Mouse (Mus musculus) brain, adult 2 months (tissue): ENCODE results near the gene Olfr944.

Source experiments
- DNase-seq: peaks from one replicate; pipeline ENCODE4 v3.0.0; 2011; ENCODE audit warnings: low read depth, low spot score

Gene Olfr944

GRCm38 (mm10) chr9:39201620-39202019, at the start of gene Olfr944:
Gene Olfr944, plus strand, starts transcription at chr9:39201920.
- no peak for DNase-seq

- DNase-seq: no peak
Observed at GRCm38 (mm10) chr9:39152401-39152800, 49.3 kb upstream of the Olfr944 start.

GRCm38 (mm10) chr9:39166004-39166403, 35.7 kb upstream of the Olfr944 start, which contains the start of gene Olfr943:
Gene Olfr943, plus strand, starts transcription at chr9:39166304.
- DNase-seq: no peak

GRCm38 (mm10) chr9:39249894-39250293, 48.2 kb downstream of the Olfr944 start, which contains the start of gene Olfr1537:
Gene Olfr1537, minus strand, starts transcription at chr9:39249994.
- DNase-seq: no peak
